Mouse (Mus musculus) neural tube, embryonic 12.5 days (tissue): ENCODE data around the gene Myo6. TPM values are rescaled to one million over a fixed set of nuclear protein-coding genes. Genes with fewer than 3 reads are reported as not detected.

ENCODE experiments used
- ATAC-seq: fragments of 200-750 bp; cut with Nextera tagmentation; 2 replicates; pipeline ENCODE4 v1.8.0; 2017; ENCODE audit warnings: low read depth, mild to moderate bottlenecking, moderate TSS enrichment, moderate library complexity; ENCODE audit not compliant: low FRiP score
- H3K27ac ChIP-seq: fragments of 300-500 bp; sonication (generic); 2 replicates; pipeline ENCODE4 v1.5.1; 2016
- H3K27me3 ChIP-seq: fragments of 300-500 bp; sonication (generic); replicated peaks from 2 replicates; pipeline ENCODE4 v1.6.1; 2016; ENCODE audit warnings: mild to moderate bottlenecking
- H3K36me3 ChIP-seq: fragments of 300-500 bp; sonication (generic); 2 replicates; pipeline ENCODE4 v1.6.1; 2016; ENCODE audit warnings: mild to moderate bottlenecking
- H3K4me1 ChIP-seq: fragments of 300-500 bp; sonication (generic); 2 replicates; pipeline ENCODE4 v1.6.1; 2016
- H3K4me2 ChIP-seq: fragments of 300-500 bp; sonication (generic); replicated peaks from 2 replicates; pipeline ENCODE4 v1.6.1; 2016; ENCODE audit warnings: mild to moderate bottlenecking
- H3K4me3 ChIP-seq: fragments of 300-500 bp; sonication (generic); 2 replicates; pipeline ENCODE4 v1.5.1; 2016
- H3K9ac ChIP-seq: fragments of 300-500 bp; sonication (generic); 2 replicates; pipeline ENCODE4 v1.6.1; 2016; ENCODE audit warnings: mild to moderate bottlenecking
- H3K9me3 ChIP-seq: fragments of 300-500 bp; sonication (generic); 2 replicates; pipeline ENCODE4 v1.6.1; 2016; ENCODE audit warnings: mild to moderate bottlenecking
- WGBS: fragments of 180-500 bp; shearing (Covaris S2); methylation state at CpG from one replicate; pipeline ENCODE4 v1.1.7; 2016; 5-methylcytosine and 5-hydroxymethylcytosine counted together
- polyA plus RNA-seq: library from polyadenylated mRNA; unstranded; fragments of >200 nt; fragmentation: Nextera tagmentation; extraction: Ambion mirVana; gene quantifications from 2 replicates; pipeline ENCODE4 v1.2.1, GENCODE M21; 2016

Gene Myo6
- polyA plus RNA-seq, 1 experiment from 2014 or later: 15.7 TPM

GRCm38 (mm10) chr9:80284539-80285174 lies 119.8 kb downstream of the Myo6 start:
- Histone ChIP-seq H3K4me3 (no peak overlapping the region), H3K4me2 (no peak overlapping the region), H3K4me1 (no peaks in the 10 kb centered on the region), H3K36me3 (no peaks in the 10 kb centered on the region), H3K9ac (no peak overlapping the region), H3K27ac (no peak overlapping the region), H3K27me3 (no peaks in the 10 kb centered on the region), H3K9me3 (no peaks in the 10 kb centered on the region)
- WGBS: 87% methylated on average over 2 of the region's 2 CpGs
- ATAC-seq: no peak

- H3K36me3 ChIP-seq: no peaks in the 10 kb centered on the region
- no peak overlapping the region for H3K27ac ChIP-seq
- no peak overlapping the region for H3K9ac ChIP-seq
- ATAC-seq: no peak
- H3K4me2 ChIP-seq: no peak overlapping the region
- H3K9me3 ChIP-seq: no peaks in the 10 kb centered on the region
- H3K4me1 ChIP-seq: no peaks in the 10 kb centered on the region
- 91% methylated on average over 7 of the region's 7 CpGs for WGBS
- H3K4me3 ChIP-seq: no peak overlapping the region
- no peaks in the 10 kb centered on the region for H3K27me3 ChIP-seq
Observed at GRCm38 (mm10) chr9:80286845-80287244, 122.0 kb downstream of the Myo6 start.

GRCm38 (mm10) chr9:80293056-80293584 lies 128.3 kb downstream of the Myo6 start:
- no peaks in the 10 kb centered on the region for H3K4me1 ChIP-seq
- no peak overlapping the region for H3K4me3 ChIP-seq
- no peaks in the 10 kb centered on the region for H3K9me3 ChIP-seq
- no peaks in the 10 kb centered on the region for H3K27me3 ChIP-seq
- no peak overlapping the region for H3K27ac ChIP-seq
- 69% methylated on average over 2 of the region's 2 CpGs for WGBS
- H3K36me3 ChIP-seq: no peaks in the 10 kb centered on the region
- no peak overlapping the region for H3K9ac ChIP-seq
- no peak overlapping the region for H3K4me2 ChIP-seq
- ATAC-seq: no peak

GRCm38 (mm10) chr9:80296086-80296485 lies 131.3 kb downstream of the Myo6 start:
- ATAC-seq: no peak
- H3K4me3 ChIP-seq: no peak overlapping the region
- H3K27me3 ChIP-seq: no peaks in the 10 kb centered on the region
- H3K9me3 ChIP-seq: no peaks in the 10 kb centered on the region
- WGBS: 78% methylated on average over 4 of the region's 4 CpGs
- no peak overlapping the region for H3K27ac ChIP-seq
- no peaks in the 10 kb centered on the region for H3K36me3 ChIP-seq
- no peak overlapping the region for H3K9ac ChIP-seq
- no peak overlapping the region for H3K4me2 ChIP-seq
- no peaks in the 10 kb centered on the region for H3K4me1 ChIP-seq

- WGBS: 91% methylated on average over 9 of the region's 9 CpGs
- no peak for ATAC-seq
- no peaks in the 10 kb centered on the region for H3K4me1 ChIP-seq
- no peak overlapping the region for H3K4me2 ChIP-seq
- H3K9ac ChIP-seq: no peak overlapping the region
- H3K27me3 ChIP-seq: no peaks in the 10 kb centered on the region
- no peaks in the 10 kb centered on the region for H3K9me3 ChIP-seq
- no peak overlapping the region for H3K4me3 ChIP-seq
- H3K27ac ChIP-seq: no peak overlapping the region
- H3K36me3 ChIP-seq: no peaks in the 10 kb centered on the region
Observed at GRCm38 (mm10) chr9:80299031-80299430, 134.2 kb downstream of the Myo6 start.

- no peak for ATAC-seq
- H3K27me3 ChIP-seq: no peaks in the 10 kb centered on the region
- no peaks in the 10 kb centered on the region for H3K9me3 ChIP-seq
- no peaks in the 10 kb centered on the region for H3K36me3 ChIP-seq
- H3K4me1 ChIP-seq: no peaks in the 10 kb centered on the region
- H3K9ac ChIP-seq: no peak overlapping the region
- WGBS: 79% methylated on average over 4 of the region's 4 CpGs
- H3K4me3 ChIP-seq: no peak overlapping the region
- no peak overlapping the region for H3K27ac ChIP-seq
- no peak overlapping the region for H3K4me2 ChIP-seq
Observed at GRCm38 (mm10) chr9:80303518-80303917, 138.7 kb downstream of the Myo6 start.

GRCm38 (mm10) chr9:80306390-80306789 lies 141.6 kb downstream of the Myo6 start:
- H3K27ac ChIP-seq: no peak overlapping the region
- no peaks in the 10 kb centered on the region for H3K27me3 ChIP-seq
- no peaks in the 10 kb centered on the region for H3K36me3 ChIP-seq
- H3K9me3 ChIP-seq: no peaks in the 10 kb centered on the region
- no peak for ATAC-seq
- no peak overlapping the region for H3K4me3 ChIP-seq
- no peak overlapping the region for H3K4me2 ChIP-seq
- H3K9ac ChIP-seq: no peak overlapping the region
- H3K4me1 ChIP-seq: no peaks in the 10 kb centered on the region
- 91% methylated on average over 4 of the region's 4 CpGs for WGBS

GRCm38 (mm10) chr9:80306853-80307252 lies 142.0 kb downstream of the Myo6 start:
- WGBS: 61% methylated on average over 11 of the region's 11 CpGs
- H3K9me3 ChIP-seq: no peaks in the 10 kb centered on the region
- no peaks in the 10 kb centered on the region for H3K36me3 ChIP-seq
- no peaks in the 10 kb centered on the region for H3K27me3 ChIP-seq
- no peak overlapping the region for H3K27ac ChIP-seq
- no peak overlapping the region for H3K4me2 ChIP-seq
- ATAC-seq: no peak
- H3K4me1 ChIP-seq: no peaks in the 10 kb centered on the region
- no peak overlapping the region for H3K4me3 ChIP-seq
- no peak overlapping the region for H3K9ac ChIP-seq

- Histone ChIP-seq H3K27me3 (no peaks in the 10 kb centered on the region), H3K9ac (no peak overlapping the region), H3K4me1 (no peaks in the 10 kb centered on the region), H3K36me3 (no peaks in the 10 kb centered on the region), H3K4me3 (no peak overlapping the region), H3K9me3 (no peaks in the 10 kb centered on the region), H3K27ac (no peak overlapping the region), H3K4me2 (no peak overlapping the region)
- WGBS: 88% methylated on average over 13 of the region's 13 CpGs
- ATAC-seq: no peak
Observed at GRCm38 (mm10) chr9:80307629-80308028, 142.8 kb downstream of the Myo6 start.

- Histone ChIP-seq H3K4me1 (no peaks in the 10 kb centered on the region), H3K4me3 (no peak overlapping the region), H3K27me3 (no peaks in the 10 kb centered on the region), H3K27ac (no peak overlapping the region), H3K9ac (no peak overlapping the region), H3K36me3 (no peaks in the 10 kb centered on the region), H3K9me3 (no peaks in the 10 kb centered on the region), H3K4me2 (no peak overlapping the region)
- WGBS: 86% methylated on average over 5 of the region's 5 CpGs
- ATAC-seq: no peak
Observed at GRCm38 (mm10) chr9:80313610-80314009, 148.8 kb downstream of the Myo6 start.

GRCm38 (mm10) chr9:80315922-80316321 lies 151.1 kb downstream of the Myo6 start:
- H3K9ac ChIP-seq: no peak overlapping the region
- H3K27ac ChIP-seq: no peak overlapping the region
- no peaks in the 10 kb centered on the region for H3K4me1 ChIP-seq
- no peaks in the 10 kb centered on the region for H3K9me3 ChIP-seq
- no peaks in the 10 kb centered on the region for H3K36me3 ChIP-seq
- H3K4me3 ChIP-seq: no peak overlapping the region
- no peak overlapping the region for H3K4me2 ChIP-seq
- ATAC-seq: no peak
- 95% methylated on average over 6 of the region's 6 CpGs for WGBS
- H3K27me3 ChIP-seq: no peaks in the 10 kb centered on the region

GRCm38 (mm10) chr9:80318027-80318426 lies 153.2 kb downstream of the Myo6 start:
- Histone ChIP-seq H3K9me3 (no peaks in the 10 kb centered on the region), H3K4me2 (no peak overlapping the region), H3K36me3 (no peaks in the 10 kb centered on the region), H3K27me3 (no peaks in the 10 kb centered on the region), H3K27ac (no peak overlapping the region), H3K4me3 (no peak overlapping the region), H3K9ac (no peak overlapping the region), H3K4me1 (no peaks in the 10 kb centered on the region)
- no peak for ATAC-seq
- 91% methylated on average over 6 of the region's 6 CpGs for WGBS
